Mouse (Mus musculus): ENCODE results near the gene Fam228a.

DNA sequence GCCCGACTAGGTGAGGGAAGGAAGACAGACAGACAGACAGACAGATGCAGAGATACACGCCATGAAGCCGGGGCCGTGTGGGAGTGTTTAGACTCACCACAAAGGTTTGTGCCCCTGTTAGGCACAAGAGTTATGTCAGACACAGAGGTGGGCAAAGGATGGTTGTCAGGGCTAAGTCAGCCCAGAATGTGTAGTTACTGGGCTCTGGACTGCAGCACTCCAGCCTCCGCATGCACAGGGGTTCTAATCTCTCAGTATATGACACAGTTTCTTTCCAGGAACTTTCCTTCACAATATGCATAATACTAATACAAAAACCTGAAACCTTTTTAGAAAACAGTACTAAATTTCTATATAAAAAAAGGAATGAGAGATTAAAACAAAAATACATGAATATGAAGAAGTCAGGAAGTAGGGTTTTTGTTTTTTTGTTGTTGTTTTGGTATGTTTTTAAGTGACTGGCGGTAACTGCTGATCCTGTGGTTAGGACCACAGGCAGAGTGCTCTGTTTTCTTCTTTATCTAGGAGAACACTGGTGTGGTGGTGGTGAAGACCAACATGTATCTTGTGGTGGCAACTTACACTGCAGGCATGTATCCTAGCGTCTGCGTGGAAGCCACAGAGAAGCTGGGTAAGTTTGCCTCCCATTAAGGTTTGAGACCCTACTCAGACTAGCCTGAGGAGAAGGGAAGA lies 36.8 kb upstream of the Fam228a start:
- TF ChIP-seq POLR2A (IDR thresholded peaks at IDR 0.05; ENCODE audit: low read depth, low read length) (no peak), CTCF (IDR thresholded peaks at IDR 0.05; ENCODE audit: borderline replicate concordance, insufficient read depth, low read length) (no peak)

All from embryonic fibroblast, embryonic 13.5 days (primary cell).